Mouse (Mus musculus) left cerebral cortex, adult 9 months (tissue): ENCODE measurements at regions not wholly inside any gene's neighbourhood (a gene's known extent, or its start where the extent isn't known, plus 50 kb on each side); places are given as distances from the start of the nearest gene placed in this dataset.

Experiments
- DNase-seq, 2 experiments: peaks; one replicate each; pipeline ENCODE4 v3.0.0; 2022; ENCODE audit warnings: low spot score in 2 of 2

- no peak for DNase-seq
These were observed 50.0 kb upstream of the Tiparp start for GRCm38 (mm10) chr3:65478215-65478614.

- DNase-seq: no peak
These were observed 51.1 kb upstream of the Tiparp start for GRCm38 (mm10) chr3:65477111-65477510.

GRCm38 (mm10) chr3:65476091-65476953, 51.9 kb upstream of the Tiparp start:
- no peak for DNase-seq

GRCm38 (mm10) chr3:65474585-65474984, 53.6 kb upstream of the Tiparp start:
- DNase-seq: no peak

- DNase-seq: no peak
These were observed 56.4 kb upstream of the Tiparp start for GRCm38 (mm10) chr3:65471796-65472195.

DNA sequence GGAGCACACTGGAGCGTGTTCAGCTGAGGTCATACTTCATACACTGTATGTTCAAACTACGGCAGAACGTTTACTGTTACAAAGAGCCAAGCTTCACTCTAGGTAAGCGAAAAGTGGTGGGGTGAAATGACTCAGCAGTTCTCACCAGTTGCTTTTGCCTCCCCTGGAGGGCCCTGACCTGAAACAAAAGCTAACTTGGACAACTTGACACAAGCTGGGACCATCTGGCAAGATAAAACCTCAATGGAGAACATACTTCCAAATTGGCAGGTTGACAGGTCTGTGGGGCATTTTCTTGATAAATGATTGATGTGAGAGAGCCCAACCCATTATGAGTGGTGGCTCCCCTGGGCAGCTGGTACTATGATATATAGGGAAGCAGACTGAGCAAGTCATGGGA, 59.0 kb upstream of the Tiparp start:
- no peak for DNase-seq

GRCm38 (mm10) chr3:65464769-65465168, 63.4 kb upstream of the Tiparp start:
- no peak for DNase-seq

DNA sequence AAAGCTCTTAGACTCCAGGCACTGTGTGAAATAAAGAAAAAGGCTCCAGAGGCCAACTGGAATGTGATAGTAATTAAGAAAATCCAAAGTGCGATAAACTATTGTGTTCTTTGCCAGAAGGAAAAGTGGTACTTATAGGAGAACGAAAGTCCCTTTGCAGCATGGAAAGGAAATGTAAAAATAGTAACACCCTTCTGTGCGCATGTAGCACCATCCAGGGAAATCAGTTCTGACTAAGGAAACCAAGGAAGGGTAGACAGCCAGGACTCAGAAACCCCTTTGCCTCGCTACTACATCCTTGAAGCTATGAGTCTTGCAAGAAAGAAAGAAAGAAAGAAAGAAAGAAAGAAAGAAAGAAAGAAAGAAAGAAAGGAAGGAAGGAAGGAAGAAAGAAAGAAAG, 67.3 kb upstream of the Tiparp start:
- no peak for DNase-seq

DNA sequence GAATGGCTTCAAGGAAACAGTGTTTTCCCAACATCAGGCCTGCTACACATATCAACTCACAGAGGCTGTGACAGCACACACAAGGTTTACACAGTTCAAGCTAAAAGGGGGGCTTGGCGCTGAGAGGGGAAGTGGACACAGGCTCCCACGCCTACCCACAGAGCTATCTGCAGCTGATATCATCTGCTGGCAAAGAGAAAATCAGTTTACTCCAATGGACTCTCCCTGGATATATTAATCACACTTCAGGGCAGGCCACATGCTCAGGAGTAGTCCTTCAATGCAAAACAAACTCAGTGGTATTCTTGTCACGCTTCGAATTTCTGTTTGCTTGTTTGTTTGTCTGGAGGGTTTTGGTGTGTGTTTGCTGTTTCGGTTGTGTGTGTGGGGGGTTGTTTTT, 67.3 kb upstream of the Ssr3 start:
- DNase-seq: no peak

GRCm38 (mm10) chr3:65457931-65458330, 65.5 kb upstream of the Ssr3 start:
- DNase-seq: no peak

DNA sequence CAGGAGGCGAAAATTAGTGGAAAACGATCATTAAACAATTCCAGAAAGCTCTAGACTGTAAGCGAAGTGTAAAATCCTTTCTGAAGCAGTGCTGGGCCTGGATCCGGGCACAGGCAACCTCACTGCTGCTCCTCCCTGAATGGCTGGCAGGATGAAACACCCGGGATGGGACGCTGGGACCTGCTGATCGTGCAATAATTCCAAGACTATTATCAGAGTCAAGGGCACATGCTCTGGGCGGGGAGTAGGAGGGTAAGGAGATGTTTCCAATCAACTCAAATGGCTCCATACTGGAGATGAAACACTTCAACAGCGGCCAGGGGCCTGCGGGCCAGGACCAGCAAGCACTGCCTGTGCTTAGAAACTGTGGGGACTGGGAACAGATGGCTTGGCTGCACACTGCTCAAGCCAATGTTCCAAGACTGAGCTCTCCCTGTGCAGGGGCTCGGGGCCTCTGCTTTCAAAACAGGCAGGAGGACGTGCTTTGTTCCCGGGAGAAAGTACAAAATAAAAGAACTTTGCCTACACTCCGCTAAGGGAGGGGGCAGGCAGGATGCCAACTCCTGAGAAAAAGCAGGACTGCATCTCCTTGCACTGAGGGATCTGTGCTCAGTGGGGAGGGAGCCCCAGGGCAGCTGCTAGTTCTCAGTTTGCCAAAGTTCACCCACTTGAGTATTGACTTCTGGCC, 63.3 kb upstream of the Ssr3 start:
- peak; percentile 15 to 38 for DNase-seq

DNA sequence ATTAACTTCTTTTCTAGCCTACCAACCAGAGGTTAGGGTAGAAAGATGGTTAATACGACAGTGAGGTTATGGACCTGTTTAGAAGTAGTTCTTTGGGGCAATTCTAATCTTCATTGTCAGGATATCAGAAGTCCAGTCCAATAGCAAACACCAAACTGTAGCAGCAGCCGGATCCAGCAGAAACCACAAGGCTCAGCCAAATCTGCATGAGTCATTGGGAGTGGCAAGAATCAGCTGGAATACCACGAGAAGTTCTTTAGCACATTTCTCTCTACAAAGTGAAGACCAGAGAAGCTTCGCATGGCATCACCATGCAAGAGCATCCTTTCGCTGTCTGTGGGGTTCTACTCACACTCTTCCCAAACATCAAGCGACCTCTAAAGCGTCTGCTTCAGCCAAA, 61.9 kb upstream of the Ssr3 start:
- DNase-seq: no peak

GRCm38 (mm10) chr3:65449176-65449575, 56.8 kb upstream of the Ssr3 start:
- no peak for DNase-seq

- DNase-seq: no peak
These were observed 51.3 kb upstream of the Ssr3 start for GRCm38 (mm10) chr3:65443701-65444100.

- DNase-seq: no peak
These were observed 50.5 kb upstream of the Ssr3 start for GRCm38 (mm10) chr3:65442946-65443345.

GRCm38 (mm10) chr3:65442269-65442668, 49.8 kb upstream of the Ssr3 start:
- DNase-seq: peak in 1 of 2 experiments; percentile 15
